Mouse (Mus musculus) cerebellum, adult 11 months (tissue): Measurements from ENCODE around the gene Tm4sf5.
"Not testable (repeated sequence)": the region's sequence is repeated elsewhere in the genome, so short reads cannot be mapped to it uniquely, and the experiment has no call there.

ENCODE experiments used
- DNase-seq: peaks from one replicate; pipeline ENCODE4 v3.0.0; 2022

Gene Tm4sf5

GRCm38 (mm10) chr11:70504970-70505369, at the start of gene Tm4sf5:
Tm4sf5 (plus strand) TSS chr11:70505244.
- no peak for DNase-seq

DNA sequence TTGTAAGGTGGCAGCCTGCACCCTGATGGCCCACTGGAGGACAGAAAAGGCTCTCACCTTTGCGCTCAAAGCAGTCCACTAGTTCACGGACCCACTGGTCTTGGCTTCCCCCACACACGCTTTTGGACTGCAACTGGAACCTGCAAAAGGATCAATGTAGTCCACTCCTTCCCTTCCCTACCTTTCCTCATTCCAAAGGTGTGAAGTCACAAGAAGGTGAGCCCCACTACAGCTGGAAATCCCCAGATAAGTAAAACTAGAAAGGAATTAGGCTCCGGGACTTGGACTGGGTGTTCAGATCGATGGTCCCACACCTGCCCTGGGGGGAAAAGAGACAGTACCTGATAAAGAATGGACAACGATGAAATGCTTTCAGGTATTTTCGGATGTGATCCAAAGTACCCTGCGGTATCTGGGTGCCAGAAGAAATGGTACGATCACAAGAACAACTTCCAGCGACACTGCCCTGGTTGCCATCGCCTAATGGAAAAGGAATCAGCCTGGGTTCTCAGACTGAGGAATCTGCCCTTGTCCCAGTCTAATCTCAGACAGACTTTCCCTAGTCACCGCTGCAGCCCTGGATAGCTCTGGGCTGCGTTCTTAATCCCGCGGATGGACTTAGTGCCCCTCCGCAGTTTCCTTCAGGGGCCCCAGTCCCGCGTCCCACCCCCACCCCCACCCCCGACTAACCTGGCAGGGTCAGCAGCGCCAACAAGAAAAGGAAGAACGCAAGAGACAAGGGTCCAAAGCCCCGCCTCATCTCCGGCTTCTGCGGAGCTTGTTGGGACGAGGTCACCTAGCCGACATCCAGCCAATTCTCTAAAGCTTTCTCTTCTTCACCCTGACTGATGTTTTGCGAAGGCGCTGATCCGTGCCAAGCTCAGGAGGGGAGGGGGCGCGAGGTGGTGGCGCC, 46.1 kb upstream of the Tm4sf5 start, which contains the start of gene Zmynd15:
TSS of gene Zmynd15 (plus strand) at position 746 of the 913 bp plus-strand sequence.
- no peak for DNase-seq

DNA sequence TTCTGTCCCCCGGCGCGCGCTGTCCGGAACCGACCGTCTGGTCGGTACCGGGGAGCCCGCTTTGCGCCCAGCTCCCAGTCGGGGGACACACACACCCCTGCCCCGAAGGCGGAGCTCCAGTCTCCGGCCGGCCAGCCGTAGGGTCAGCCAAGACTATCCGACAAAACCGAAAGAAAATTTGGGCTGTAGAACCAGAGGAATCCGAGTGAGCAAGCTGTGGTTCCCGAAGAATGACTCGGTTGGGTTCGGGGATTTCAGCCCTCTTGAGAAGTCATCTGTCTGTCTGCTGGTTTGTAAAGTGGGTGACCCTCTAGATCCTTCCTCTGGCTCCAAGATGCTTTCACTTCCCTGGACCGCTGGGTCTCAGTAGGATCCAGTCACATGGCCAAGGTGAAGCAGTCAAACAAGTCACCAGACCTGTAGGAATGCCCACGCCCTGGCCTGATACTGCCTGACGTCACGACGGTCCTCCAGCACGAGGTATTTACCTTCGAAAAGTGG, 45.4 kb upstream of the Tm4sf5 start, which contains the start of gene Cxcl16:
TSS of gene Cxcl16 (minus strand) at position 384 of the 501 bp plus-strand sequence.
- DNase-seq = no peak

DNA sequence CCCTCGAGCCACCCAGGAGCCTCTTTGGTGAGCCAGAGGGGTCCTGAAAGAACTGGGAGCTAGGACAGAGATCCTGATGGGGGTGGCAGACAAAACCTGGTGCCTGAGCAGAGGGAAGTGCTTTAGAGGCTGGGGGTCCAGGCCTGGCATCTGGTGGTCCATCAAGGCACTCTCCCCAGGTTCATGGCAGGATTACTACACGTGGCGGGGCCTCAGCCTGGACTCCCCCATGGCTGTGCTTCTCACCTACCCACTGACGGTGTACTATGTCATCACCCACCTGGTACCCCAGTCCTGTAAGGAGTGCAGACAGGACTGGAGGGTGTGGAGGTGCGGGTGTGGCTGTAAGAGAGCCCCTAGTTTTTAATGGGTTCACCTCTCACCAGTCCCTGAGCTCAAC, 41.1 kb upstream of the Tm4sf5 start:
- DNase-seq = no peak

DNA sequence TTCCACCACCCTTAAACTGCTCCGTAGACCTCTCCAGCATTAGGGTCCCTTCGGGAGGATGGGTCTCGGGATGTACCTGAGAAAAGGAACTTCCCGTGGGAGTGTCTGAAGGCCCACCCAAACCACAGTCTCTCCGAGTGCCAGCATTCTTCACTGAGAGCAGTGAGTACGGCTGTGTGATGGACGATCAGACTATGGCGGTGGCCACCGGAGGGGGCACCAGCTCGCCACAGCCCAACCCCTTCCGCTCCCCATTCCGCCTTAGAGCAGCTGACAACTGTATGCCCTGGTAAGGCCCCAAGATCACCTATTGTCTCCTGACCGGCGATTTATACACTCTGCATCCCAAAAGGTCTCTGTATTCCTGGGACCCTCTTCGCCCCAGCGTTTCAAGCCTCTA, 39.8 kb upstream of the Tm4sf5 start:
- DNase-seq = no peak

DNA sequence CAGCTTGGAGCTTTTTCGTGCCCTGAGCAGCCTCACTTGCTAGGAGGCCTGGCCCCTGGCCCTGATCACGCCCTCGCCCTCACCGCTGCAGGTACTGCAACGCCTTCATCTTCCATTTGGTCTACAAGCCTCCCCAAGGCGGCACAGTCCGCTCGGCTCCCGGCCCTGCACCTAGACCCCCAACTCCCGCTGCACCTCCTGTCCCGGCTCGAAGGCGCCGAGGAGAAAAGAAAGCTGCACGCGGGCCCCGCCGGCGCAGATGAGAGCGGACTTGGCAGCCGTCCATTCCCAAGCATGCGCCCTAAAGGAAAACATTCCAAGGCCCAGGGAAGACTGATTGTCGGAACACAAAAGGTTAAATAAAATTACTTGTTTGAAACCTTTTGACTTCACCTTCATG, 39.2 kb upstream of the Tm4sf5 start:
- DNase-seq = no peak

DNA sequence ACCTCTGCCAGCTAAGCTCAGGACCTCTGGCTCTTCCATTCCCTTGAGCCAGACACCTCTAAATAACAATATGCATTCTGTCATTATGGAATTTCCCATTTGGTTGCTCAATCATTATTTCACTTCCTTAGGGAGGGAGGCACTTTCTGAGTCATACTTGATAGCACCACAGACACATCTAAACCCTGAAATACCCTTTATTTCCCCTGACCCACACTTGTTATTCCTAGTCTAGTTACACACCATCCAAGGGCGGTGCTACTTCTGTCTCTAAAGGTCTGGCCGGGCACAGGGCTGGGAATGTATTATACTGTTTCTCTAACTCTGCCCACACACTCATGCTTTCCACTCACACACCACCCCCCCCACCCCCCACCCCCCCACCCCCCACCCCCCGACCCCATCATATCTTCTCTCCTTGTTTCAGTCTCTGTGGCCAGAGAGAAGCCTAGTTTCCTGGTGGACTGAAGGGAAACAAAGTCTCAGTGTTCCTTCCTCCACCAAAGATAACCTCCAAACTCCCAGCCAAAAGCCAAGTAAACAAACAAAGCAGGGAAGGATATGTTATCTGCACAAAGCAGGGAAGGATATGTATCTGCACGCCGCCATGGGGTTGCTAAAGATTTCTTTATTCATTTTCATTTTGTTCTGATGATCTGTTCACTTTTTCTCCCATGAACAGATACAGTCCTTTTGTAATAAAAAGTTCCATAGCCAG, 37.0 kb upstream of the Tm4sf5 start:
- DNase-seq = no peak

DNA sequence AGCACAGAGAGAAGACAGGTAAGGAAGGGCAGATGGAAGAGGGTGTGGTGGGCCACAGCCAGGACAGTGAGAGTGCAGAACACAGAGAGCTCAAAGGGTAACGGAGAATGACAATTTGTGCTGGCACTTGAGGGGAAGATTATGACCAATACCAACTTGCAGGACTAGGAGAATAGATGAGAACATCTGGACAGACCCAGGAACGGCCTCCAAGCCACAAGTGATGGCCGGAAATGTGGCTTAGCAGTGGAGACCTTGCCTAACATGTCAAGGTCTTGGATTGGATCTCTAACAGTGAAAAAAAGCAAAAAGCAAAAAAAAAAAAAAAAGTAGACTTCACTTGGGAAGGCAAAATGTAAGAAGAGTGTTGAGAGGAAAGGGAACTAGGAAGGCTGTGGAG, 35.3 kb upstream of the Tm4sf5 start:
- no peak for DNase-seq

DNA sequence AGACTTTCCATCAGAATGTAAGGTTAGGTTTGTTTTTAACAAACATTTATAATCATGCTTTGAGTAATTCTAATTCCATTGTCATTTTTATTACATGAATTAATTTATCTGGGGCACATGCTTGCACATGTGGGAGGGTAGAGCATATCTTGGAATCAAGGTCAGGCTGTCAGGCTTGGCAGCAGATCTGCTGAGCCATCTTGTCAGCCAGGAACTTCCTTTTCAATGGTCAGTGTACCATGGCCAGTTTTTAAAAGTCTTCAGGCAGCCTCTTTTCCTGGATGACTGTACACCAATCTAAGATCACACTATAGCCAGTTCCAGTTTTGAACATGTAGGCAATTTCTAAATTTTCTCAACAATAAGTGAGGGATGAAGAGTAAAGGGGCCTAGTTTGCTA, 32.3 kb upstream of the Tm4sf5 start:
- no peak for DNase-seq

DNA sequence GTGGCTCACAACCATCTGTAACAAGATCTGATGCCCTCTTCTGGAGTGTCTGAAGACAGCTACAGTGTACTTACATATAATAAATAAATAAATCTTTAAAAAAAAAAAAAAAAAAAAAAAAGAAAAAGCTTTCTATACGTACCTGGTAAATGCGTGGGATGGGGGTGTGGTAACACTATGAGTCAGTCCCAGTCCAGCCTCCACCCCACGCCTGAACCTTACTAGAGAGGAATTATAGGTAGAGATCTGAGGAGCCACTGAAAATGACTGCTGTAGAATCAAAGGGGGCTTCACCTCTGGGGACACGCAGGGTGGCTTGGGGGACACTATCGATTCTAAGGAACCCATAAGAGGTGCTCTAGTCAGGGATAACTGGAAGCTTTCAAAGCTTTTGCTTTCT, 31.8 kb upstream of the Tm4sf5 start:
- DNase-seq = not testable (repeated sequence)

DNA sequence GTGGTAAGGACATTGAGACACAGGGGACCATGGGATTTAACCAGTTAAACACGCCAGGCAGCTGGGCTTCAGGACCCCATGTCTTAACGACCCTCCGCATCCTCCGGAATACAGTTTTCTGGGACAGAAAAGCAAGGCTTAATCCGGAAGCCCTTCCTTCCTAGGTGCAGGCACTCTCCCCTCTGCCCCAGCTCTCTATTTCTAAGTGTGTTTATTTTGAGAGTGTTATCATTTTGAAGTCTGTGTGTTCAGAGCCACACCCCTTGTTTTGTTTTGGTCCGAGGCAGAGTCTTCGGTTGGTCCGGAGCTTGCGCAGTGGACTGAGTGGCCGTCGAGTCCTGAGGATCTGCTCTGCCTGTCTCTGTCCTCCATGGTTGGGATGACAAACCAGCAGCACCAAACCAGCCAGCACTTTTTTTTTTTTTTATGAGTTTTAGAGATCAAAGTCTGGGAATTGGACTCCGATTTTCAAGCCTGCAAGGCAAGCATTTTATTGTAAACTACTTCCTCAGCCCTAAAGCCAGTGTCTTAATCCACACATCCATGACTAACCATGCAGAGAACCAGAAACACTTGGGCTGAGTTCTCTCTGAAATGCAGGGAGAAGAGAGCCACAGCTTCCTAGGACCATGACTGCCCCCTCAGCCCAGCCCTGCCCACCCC, 30.0 kb upstream of the Tm4sf5 start:
- no peak for DNase-seq

DNA sequence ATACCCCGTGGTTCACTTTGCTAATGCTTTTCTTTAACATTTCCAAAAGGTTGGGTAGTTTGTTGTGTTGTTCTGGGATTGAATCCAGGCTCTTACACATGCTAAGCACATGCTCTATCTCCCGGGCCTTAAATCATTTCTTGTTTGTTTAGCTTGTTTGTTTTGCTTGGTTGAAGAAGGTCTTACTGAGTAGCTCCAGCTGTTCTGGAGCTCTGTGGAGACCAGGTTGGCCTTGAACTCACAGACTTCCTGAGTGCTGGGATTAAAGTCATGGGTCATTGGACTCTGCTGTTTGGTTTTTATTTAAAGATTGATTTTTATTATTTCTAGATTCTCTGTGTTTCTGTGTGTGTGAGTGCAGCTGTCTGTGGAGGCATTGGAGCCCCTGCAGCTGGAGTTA, 19.5 kb upstream of the Tm4sf5 start:
- no peak for DNase-seq

- DNase-seq = no peak
Measured at GRCm38 (mm10) chr11:70487816-70488215, 17.2 kb upstream of the Tm4sf5 start.

DNA sequence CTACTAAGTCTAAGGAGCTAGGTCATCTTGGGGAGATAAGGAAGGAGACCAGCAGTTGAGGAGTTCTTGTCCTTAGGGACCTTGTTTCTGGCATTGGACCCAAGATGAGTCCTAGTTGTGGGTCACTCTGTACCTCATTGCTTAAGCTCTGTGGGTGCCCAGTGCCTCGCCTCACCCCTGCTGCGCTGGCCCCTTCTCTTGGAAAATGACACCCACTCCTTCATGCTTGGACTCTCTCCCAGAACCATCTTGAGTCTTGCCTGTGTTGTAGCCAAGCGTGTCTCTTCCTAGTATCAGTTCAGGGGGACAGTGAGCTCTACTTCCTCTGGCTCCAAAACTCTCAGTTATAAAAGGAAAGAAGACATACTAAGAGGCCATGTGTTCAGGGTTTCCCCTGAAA, 15.9 kb upstream of the Tm4sf5 start:
- no peak for DNase-seq

DNA sequence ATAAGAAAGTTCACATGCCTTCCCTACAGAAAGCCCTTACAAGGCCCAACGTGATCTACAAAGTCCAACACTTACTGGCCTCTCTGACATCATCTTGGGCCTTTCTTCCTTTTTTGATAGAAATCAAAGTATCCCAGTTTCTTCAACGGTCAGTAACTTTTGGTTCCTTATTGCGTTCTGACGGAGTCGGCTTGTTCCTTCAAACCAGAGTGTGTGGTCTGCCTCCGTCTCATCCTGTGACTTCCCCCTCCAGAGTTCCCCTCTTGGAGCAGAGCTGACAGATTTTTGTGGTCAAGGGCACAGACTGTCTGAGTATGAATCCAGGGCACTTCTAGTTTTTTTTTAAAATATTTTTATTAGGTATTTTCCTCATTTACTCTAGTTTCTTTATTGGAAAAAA, 15.4 kb upstream of the Tm4sf5 start:
- DNase-seq = no peak

GRCm38 (mm10) chr11:70499566-70500475, 5.2 kb upstream of the Tm4sf5 start:
- DNase-seq = no peak

DNA sequence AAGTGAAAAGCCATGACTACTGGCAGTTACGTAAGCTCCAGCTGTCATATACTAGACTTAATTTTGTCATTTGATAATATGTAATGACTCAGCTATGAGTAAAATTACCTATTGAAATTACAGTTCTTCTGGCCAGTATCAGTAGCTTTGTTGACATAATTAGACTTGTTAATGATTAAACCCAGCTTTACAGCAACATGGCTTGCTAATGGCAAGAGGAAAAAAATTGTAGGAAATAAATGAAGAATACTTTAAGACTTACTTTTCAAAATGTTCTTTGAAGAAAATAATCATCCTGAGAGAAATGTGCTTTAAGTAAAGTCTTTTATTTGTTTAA, 4.6 kb upstream of the Tm4sf5 start:
- no peak for DNase-seq

DNA sequence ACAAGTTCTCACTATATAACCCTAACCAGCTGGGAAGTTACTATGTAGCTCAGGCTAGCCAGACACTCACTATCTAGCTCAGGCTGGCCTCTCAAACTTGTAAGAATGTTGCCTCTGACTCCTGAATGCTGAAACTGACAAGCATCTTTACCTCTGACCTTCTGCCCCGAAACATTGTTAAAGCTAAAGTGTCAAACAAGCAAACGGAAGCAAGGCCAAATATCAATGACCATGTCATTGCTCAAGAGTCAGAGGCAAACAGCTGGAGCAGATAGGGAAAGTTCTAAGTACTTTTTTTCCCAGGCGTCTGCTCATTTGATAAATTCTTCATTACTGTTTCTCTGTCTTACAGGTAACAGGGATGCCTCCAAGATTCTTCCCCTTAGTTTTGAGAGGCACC, 3.0 kb upstream of the Tm4sf5 start:
- DNase-seq = no peak

GRCm38 (mm10) chr11:70506385-70506784, 1.3 kb downstream of the Tm4sf5 start:
- no peak for DNase-seq

- DNase-seq = no peak
Measured at GRCm38 (mm10) chr11:70506962-70507515, 2.0 kb downstream of the Tm4sf5 start.

DNA sequence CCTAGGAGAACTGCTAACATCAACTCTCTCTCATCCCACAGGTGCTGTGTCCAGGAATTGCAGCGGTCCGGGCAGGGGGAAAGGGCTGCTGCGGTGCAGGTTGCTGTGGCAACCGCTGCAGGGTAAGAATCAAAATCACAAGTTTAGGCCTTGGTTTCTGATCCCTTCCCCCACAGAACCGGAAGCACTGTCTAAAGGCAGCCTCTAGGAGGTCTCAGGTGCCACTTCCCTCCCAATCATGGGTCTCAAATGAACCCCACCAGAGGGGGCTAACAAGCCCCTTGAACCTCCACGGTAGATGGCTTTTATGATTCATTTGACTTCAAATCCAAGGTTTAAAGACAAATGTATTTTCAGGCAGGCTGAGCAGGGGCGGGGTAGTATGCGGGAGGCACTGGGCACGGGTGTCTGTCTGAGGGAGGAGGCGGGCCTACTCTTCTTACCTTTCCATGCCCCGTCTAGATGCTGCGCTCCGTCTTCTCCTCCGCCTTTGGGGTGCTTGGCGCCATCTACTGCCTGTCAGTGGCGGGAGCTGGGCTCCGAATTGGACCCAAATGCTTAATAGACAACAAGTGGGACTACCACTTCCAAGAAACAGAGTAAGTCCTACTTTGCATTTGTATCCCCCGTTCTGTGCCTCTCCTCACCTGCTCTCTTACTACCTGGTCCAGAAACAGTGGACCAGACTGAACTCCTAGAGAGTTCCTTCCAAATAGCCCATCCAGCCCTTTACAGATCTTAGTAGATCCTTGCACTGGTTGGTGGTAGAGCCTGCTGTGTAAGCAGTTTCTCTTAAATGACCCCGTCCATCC, 4.9 kb downstream of the Tm4sf5 start:
- peak; percentile 34 for DNase-seq
